Mouse (Mus musculus) heart, adult 2 months (tissue): ENCODE results near the gene Rrbp1. TPM values are rescaled to one million over a fixed set of nuclear protein-coding genes. Genes with fewer than 3 reads are reported as not detected.

Experiments
- DNase-seq, 2 experiments: peaks; one replicate each; pipeline ENCODE4 v3.0.0; 2021
- H3K27ac ChIP-seq: fragments of 200-600 bp; 2 replicates; pipeline ENCODE4 v1.8.1; 2022
- H3K27me3 ChIP-seq: fragments of 200-500 bp; 2 replicates; pipeline ENCODE4 v1.6.1; 2012; ENCODE audit warnings: mild to moderate bottlenecking, low read length, inconsistent platforms, mixed read lengths; ENCODE audit not compliant: control insufficient read depth, insufficient read depth
- H3K36me3 ChIP-seq: fragments of 200-500 bp; 2 replicates; pipeline ENCODE4 v1.6.1; 2012; ENCODE audit warnings: low read length, inconsistent platforms; ENCODE audit not compliant: control insufficient read depth, insufficient read depth
- H3K4me1 ChIP-seq: fragments of 200-500 bp; 2 replicates; pipeline ENCODE4 v1.6.1; 2011; ENCODE audit warnings: low read length; ENCODE audit not compliant: control insufficient read depth, insufficient read depth
- H3K4me3 ChIP-seq: fragments of 200-600 bp; 2 replicates; pipeline ENCODE4 v1.8.1; 2022
- H3K79me2 ChIP-seq: fragments of 200-500 bp; replicated peaks from 2 replicates; pipeline ENCODE4 v1.6.1; 2012; ENCODE audit warnings: mild to moderate bottlenecking, inconsistent platforms, low read length, moderate library complexity, mixed read lengths; ENCODE audit not compliant: control insufficient read depth, insufficient read depth
- H3K9ac ChIP-seq: fragments of 200-500 bp; 2 replicates; pipeline ENCODE4 v1.6.1; 2012; ENCODE audit warnings: low read depth, mild to moderate bottlenecking, control low read depth, inconsistent platforms, low read length, mixed read lengths
- CTCF ChIP-seq: fragments of 200-600 bp; IDR thresholded peaks from 2 replicates; pipeline ENCODE4 v1.8.1; 2022; ENCODE audit warnings: antibody characterized with exemption, mild to moderate bottlenecking, moderate library complexity
- EP300 ChIP-seq: fragments of 200-500 bp; IDR thresholded peaks from 2 replicates; pipeline ENCODE4 v1.6.1; 2011; ENCODE audit warnings: low read depth, low read length, control low read depth; ENCODE audit not compliant: insufficient read depth
- POLR2A ChIP-seq: fragments of 200-500 bp; IDR thresholded peaks from 2 replicates; pipeline ENCODE4 v1.6.1; 2011; ENCODE audit warnings: mild to moderate bottlenecking, low read depth, low read length, control low read depth; ENCODE audit not compliant: insufficient read depth
- WGBS: fragments of 180-500 bp; shearing (Covaris S2); methylation state at CpG from one replicate; pipeline ENCODE4 v1.1.7; 2018; 5-methylcytosine and 5-hydroxymethylcytosine counted together
- intact Hi-C: fragments of 180-260 bp; cut with DNase I; formaldehyde crosslinking; loops from one replicate; pipeline ENCODE4 v1.15.1; 2025
- polyA plus RNA-seq: library from polyadenylated mRNA; depleted of rRNA; stranded (reverse); fragments of >200 nt; gene quantifications from 2 replicates; pipeline ENCODE4 v1.2.3, GENCODE M21; 2012
- total RNA-seq, 2 experiments: library from RNA; stranded (reverse); gene quantifications; 2 replicates each; pipeline ENCODE4 v1.2.3; 2021

Gene Rrbp1
- total and polyA plus RNA-seq, 3 experiments: 47.2 to 117 (median 106) TPM

DNA sequence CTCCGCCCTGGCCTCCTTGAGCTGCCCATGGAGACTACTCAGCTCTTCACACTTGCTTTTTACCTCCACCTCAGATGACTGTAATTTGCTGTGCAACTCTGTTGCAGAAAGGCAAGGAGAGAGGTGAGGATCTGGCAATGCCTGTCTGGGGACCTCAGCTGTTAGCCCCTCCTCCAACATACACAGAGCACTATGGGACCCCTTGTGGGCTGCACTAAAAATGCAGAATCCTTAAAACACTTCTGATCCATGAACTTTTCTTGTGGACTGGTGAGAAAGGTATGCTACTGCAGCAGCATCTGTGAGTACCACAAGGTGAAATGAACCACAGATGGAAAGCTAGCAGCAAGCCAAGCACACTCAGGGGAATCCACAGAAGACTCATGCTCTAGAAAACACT lies 47.7 kb downstream of the Rrbp1 start:
- Histone ChIP-seq H3K36me3 (peaks cover 2% of the 10 kb centered on the region), H3K27me3 (no peaks in the 10 kb centered on the region), H3K4me1 (no peaks in the 10 kb centered on the region), H3K27ac (no peak overlapping the region), H3K79me2 (no peaks in the 10 kb centered on the region), H3K9ac (no peak overlapping the region), H3K4me3 (no peak overlapping the region)
- no peak for DNase-seq
- 97% methylated on average over 1 of the region's 1 CpGs for WGBS
- intact Hi-C loops: no loop called here
- TF ChIP-seq POLR2A: no peak
- no peak for TF ChIP-seq CTCF
- no peak for TF ChIP-seq EP300

- Histone ChIP-seq H3K79me2 (no peaks in the 10 kb centered on the region), H3K4me1 (no peaks in the 10 kb centered on the region), H3K36me3 (peaks cover 2% of the 10 kb centered on the region), H3K27ac (no peak overlapping the region), H3K4me3 (no peak overlapping the region), H3K27me3 (no peaks in the 10 kb centered on the region), H3K9ac (no peak overlapping the region)
- TF ChIP-seq POLR2A (no peak), EP300 (no peak), CTCF (no peak)
- 94% methylated on average over 5 of the region's 5 CpGs for WGBS
- DNase-seq: no peak
- intact Hi-C loops: no loop called here
Observed at GRCm38 (mm10) chr2:143962192-143962591, 48.9 kb downstream of the Rrbp1 start.

DNA sequence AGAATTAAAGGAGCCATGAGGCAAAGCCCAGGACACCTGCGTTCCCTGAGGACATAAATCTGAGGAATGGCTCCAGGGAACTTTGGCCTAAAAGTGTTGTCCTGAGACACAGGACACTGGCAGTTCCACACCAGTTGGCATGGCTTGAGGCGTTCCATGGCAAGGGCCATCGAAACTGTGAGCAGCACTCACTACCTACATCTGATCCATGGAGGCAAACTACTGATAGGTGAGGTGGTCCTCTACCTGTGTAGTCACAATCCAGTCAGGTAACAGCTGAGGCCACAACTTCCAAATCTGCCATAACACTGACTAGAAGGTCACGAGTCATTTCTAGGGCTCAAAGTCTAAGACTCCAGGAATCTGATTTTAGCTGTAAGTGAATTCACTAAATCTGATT lies 55.3 kb downstream of the Rrbp1 start:
- TF ChIP-seq EP300: no peak
- TF ChIP-seq CTCF: no peak
- TF ChIP-seq POLR2A: no peak
- intact Hi-C loops: no loop called here
- Histone ChIP-seq H3K27ac (no peak overlapping the region), H3K36me3 (no peaks in the 10 kb centered on the region), H3K27me3 (no peaks in the 10 kb centered on the region), H3K4me3 (no peak overlapping the region), H3K9ac (no peak overlapping the region), H3K79me2 (no peaks in the 10 kb centered on the region), H3K4me1 (peaks cover 1% of the 10 kb centered on the region)
- DNase-seq: peak in 1 of 2 experiments; percentile 7
- WGBS: 94% methylated on average over 4 of the region's 4 CpGs

DNA sequence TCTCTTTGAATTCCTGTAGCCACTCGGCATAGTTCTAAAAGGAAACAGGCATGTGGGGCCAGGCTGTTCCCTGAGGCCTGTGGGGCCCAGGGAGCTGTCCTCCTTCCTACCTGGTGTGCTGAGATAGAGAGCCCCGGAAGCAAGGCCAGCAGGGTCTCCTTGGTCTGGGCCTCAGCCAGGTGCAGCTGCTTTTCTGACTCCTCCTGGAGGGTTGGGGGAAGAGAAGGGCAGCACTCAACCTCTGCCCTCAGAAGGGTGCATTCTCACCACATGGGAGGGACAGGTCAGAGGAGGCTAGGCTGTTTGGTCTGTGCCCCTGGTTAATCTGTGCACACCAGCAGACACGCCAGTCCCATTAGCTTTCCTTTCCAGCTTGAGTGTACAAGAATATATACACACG lies 56.1 kb downstream of the Rrbp1 start:
- peak in 1 of 2 experiments; percentile 10 for DNase-seq
- Histone ChIP-seq H3K9ac (no peak overlapping the region), H3K27me3 (no peaks in the 10 kb centered on the region), H3K27ac (no peak overlapping the region), H3K4me1 (peaks cover 1% of the 10 kb centered on the region), H3K79me2 (no peaks in the 10 kb centered on the region), H3K36me3 (no peaks in the 10 kb centered on the region), H3K4me3 (no peak overlapping the region)
- TF ChIP-seq CTCF (no peak), EP300 (no peak), POLR2A (no peak)
- WGBS: 83% methylated on average over 4 of the region's 4 CpGs
- intact Hi-C loops: no loop called here

DNA sequence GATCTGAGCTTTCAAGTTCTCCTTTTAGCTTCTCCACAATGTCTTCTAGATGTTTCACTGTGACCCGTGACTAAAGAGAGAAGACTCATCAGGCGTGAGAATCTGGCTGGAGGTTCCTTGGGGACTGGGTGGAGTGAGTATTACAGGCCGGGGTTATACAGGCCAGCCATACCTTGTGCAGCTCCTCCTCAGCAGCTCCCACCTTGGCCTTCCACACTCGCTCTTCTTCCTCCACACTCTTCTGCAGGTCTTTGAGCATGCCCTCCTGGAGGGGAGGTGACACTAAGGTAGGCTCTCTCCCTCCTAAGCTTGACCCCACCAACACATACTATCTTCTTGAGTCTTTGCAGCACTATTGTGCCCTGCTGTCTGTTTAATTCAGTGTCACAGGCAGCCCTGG lies 57.1 kb downstream of the Rrbp1 start:
- intact Hi-C loops: no loop called here
- no peak overlapping the region for H3K27ac ChIP-seq
- peaks cover under 1% of the 10 kb centered on the region; the same call in 1 of the 2 replicates for H3K36me3 ChIP-seq
- H3K27me3 ChIP-seq: no peaks in the 10 kb centered on the region
- H3K9ac ChIP-seq: no peak overlapping the region
- DNase-seq: peak in 1 of 2 experiments; percentile 9
- H3K79me2 ChIP-seq: no peaks in the 10 kb centered on the region
- TF ChIP-seq POLR2A (no peak), EP300 (no peak), CTCF (no peak)
- H3K4me3 ChIP-seq: no peak overlapping the region
- 63% methylated on average over 4 of the region's 4 CpGs for WGBS
- H3K4me1 ChIP-seq: peaks cover 1% of the 10 kb centered on the region

DNA sequence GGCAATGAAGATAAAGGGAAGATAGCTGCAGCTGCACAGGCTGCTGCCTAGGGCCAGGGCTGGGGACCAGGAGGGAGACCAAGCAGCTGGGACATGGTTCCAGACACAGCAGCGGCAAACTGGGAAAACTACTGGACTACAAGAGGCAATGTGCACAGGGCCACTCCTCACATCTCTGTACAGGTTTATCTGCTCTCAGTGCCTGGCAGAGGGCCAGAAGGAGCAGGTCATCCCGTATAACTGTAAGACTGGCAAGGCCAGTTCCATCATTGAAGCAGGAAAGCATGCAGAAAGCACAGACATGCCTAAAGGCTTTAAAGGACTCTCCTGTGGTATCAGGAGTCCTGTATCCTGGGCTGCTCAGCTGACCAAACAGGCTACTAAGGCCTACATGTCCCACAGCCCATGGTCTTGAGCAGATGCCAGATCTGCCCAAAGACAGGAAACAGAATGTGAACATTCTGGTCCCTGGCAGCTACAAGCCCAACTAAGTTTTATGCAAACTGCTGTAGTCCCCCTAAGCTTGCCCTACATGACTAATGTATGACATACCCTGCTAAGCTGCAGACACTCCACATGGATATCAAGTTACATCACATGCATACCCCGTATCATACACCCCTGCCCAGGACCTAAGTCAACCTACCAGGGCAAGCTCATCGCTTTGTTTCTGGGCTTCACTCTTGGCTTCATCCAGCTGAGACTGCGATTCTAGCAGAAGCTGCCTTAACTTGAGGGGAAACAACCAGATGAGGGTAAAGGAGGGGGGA lies 59.3 kb downstream of the Rrbp1 start:
- peak in 1 of 2 experiments; percentile 24 for DNase-seq
- no peaks in the 10 kb centered on the region for H3K27me3 ChIP-seq
- peaks cover 6% of the 10 kb centered on the region for H3K4me1 ChIP-seq
- H3K9ac ChIP-seq: no peak overlapping the region
- WGBS: 51% methylated on average over 5 of the region's 5 CpGs
- no peaks in the 10 kb centered on the region for H3K79me2 ChIP-seq
- H3K4me3 ChIP-seq: no peak overlapping the region
- intact Hi-C loops: no loop called here
- no peak overlapping the region for H3K27ac ChIP-seq
- H3K36me3 ChIP-seq: peaks cover 11% of the 10 kb centered on the region
- TF ChIP-seq CTCF: no peak
- no peak for TF ChIP-seq EP300
- TF ChIP-seq POLR2A: no peak
